Mouse (Mus musculus) retina, embryonic 14.5 days (tissue): ENCODE results near the gene Hs3st4.

Experiments used
- DNase-seq: peaks from one replicate; pipeline ENCODE4 v3.0.0-alpha.2; 2015; ENCODE audit warnings: low spot score

Gene Hs3st4

GRCm38 (mm10) chr7:124136133-124136532 is 153.5 kb downstream of the Hs3st4 start:
- DNase-seq, result no peak

- no peak for DNase-seq
These were observed 158.6 kb downstream of the Hs3st4 start for GRCm38 (mm10) chr7:124141229-124141628.

- no peak for DNase-seq
These were observed 168.2 kb downstream of the Hs3st4 start for GRCm38 (mm10) chr7:124150901-124151300.

- DNase-seq, result no peak
These were observed 180.6 kb downstream of the Hs3st4 start for GRCm38 (mm10) chr7:124163301-124163700.

- DNase-seq, result no peak
These were observed 183.6 kb downstream of the Hs3st4 start for GRCm38 (mm10) chr7:124166229-124166628.

GRCm38 (mm10) chr7:124168796-124169195 is 186.1 kb downstream of the Hs3st4 start:
- DNase-seq, result no peak

- no peak for DNase-seq
These were observed 187.3 kb downstream of the Hs3st4 start for GRCm38 (mm10) chr7:124170001-124170400.

GRCm38 (mm10) chr7:124171992-124172391 is 189.3 kb downstream of the Hs3st4 start:
- no peak for DNase-seq

- DNase-seq, result no peak
These were observed 198.3 kb downstream of the Hs3st4 start for GRCm38 (mm10) chr7:124180926-124181325.

GRCm38 (mm10) chr7:124184693-124185092 is 202.0 kb downstream of the Hs3st4 start:
- DNase-seq, result peak; percentile 6

GRCm38 (mm10) chr7:124198811-124199570 is 216.3 kb downstream of the Hs3st4 start:
- peak; percentile 39 for DNase-seq

- peak; percentile 17 for DNase-seq
These were observed 234.3 kb downstream of the Hs3st4 start for GRCm38 (mm10) chr7:124216921-124217320.

GRCm38 (mm10) chr7:124220556-124220955 is 237.9 kb downstream of the Hs3st4 start:
- DNase-seq, result no peak

GRCm38 (mm10) chr7:124237896-124238670 is 255.4 kb downstream of the Hs3st4 start:
- DNase-seq, result no peak

GRCm38 (mm10) chr7:124239903-124240647 is 257.4 kb downstream of the Hs3st4 start:
- peak; percentile 10 for DNase-seq

- no peak for DNase-seq
These were observed 267.2 kb downstream of the Hs3st4 start for GRCm38 (mm10) chr7:124249838-124250237.

GRCm38 (mm10) chr7:124250566-124250965 is 267.9 kb downstream of the Hs3st4 start:
- DNase-seq, result no peak

GRCm38 (mm10) chr7:124258419-124258818 is 275.8 kb downstream of the Hs3st4 start:
- no peak for DNase-seq

- DNase-seq, result no peak
These were observed 288.1 kb downstream of the Hs3st4 start for GRCm38 (mm10) chr7:124270734-124271133.

GRCm38 (mm10) chr7:124289873-124290272 is 307.2 kb downstream of the Hs3st4 start:
- DNase-seq, result no peak

GRCm38 (mm10) chr7:124319451-124319850 is 336.8 kb downstream of the Hs3st4 start:
- no peak for DNase-seq

- DNase-seq, result peak; percentile 20
These were observed 353.0 kb downstream of the Hs3st4 start for GRCm38 (mm10) chr7:124335635-124336034.
